Mouse (Mus musculus): ENCODE measurements around the gene Rubcn.

- TF ChIP-seq UBTF (IDR thresholded peaks at IDR 0.05; ENCODE audit: low read depth, low read length) (no peak), USF1 (IDR thresholded peaks at IDR 0.05; ENCODE audit: low read depth, low read length) (no peak), GABPA (IDR thresholded peaks at IDR 0.05; ENCODE audit: insufficient replicate concordance, low read depth, low read length) (no peak)
These were observed 35.6 kb upstream of the Rubcn start for GRCm38 (mm10) chr16:32913212-32913611.
